Mouse (Mus musculus) liver, embryonic 15.5 days (tissue): ENCODE data around the gene Mavs. TPM values are rescaled to one million over a fixed set of nuclear protein-coding genes. Genes with fewer than 3 reads are reported as not detected.

Source experiments
- ATAC-seq: fragments of 200-750 bp; cut with Nextera tagmentation; 2 replicates; pipeline ENCODE4 v1.8.0; 2017; ENCODE audit warnings: moderate number of reproducible peaks, mild to moderate bottlenecking, moderate library complexity; ENCODE audit not compliant: insufficient read depth
- H3K27ac ChIP-seq: fragments of 300-500 bp; sonication (generic); replicated peaks from 2 replicates; pipeline ENCODE4 v1.5.1; 2015; ENCODE audit warnings: mild to moderate bottlenecking, inconsistent platforms
- H3K27me3 ChIP-seq: fragments of 300-500 bp; sonication (generic); 2 replicates; pipeline ENCODE4 v1.6.1; 2015; ENCODE audit warnings: mild to moderate bottlenecking, inconsistent platforms
- H3K36me3 ChIP-seq: fragments of 300-500 bp; sonication (generic); replicated peaks from 2 replicates; pipeline ENCODE4 v1.6.1; 2015; ENCODE audit warnings: moderate library complexity, mild to moderate bottlenecking, inconsistent platforms
- H3K4me1 ChIP-seq: fragments of 300-500 bp; sonication (generic); replicated peaks from 2 replicates; pipeline ENCODE4 v1.6.1; 2015; ENCODE audit warnings: inconsistent platforms
- H3K4me2 ChIP-seq: fragments of 300-500 bp; sonication (generic); 2 replicates; pipeline ENCODE4 v1.6.1; 2015; ENCODE audit warnings: moderate library complexity, mild to moderate bottlenecking, inconsistent platforms
- H3K4me3 ChIP-seq: fragments of 300-500 bp; sonication (generic); replicated peaks from 2 replicates; pipeline ENCODE4 v1.5.1; 2015; ENCODE audit warnings: mild to moderate bottlenecking, inconsistent platforms
- H3K9ac ChIP-seq: fragments of 300-500 bp; sonication (generic); 2 replicates; pipeline ENCODE4 v1.6.1; 2015; ENCODE audit warnings: moderate library complexity, mild to moderate bottlenecking, inconsistent platforms
- H3K9me3 ChIP-seq: fragments of 300-500 bp; sonication (generic); replicated peaks from 2 replicates; pipeline ENCODE4 v1.6.1; 2016; ENCODE audit warnings: inconsistent platforms
- WGBS: fragments of 180-500 bp; shearing (Covaris S2); methylation state at CpG from one replicate; pipeline ENCODE4 v1.1.7; 2015; ENCODE audit warnings: mixed read lengths; ENCODE audit not compliant: insufficient replicate concordance; 5-methylcytosine and 5-hydroxymethylcytosine counted together
- polyA plus RNA-seq: library from polyadenylated mRNA; unstranded; fragments of >200 nt; fragmentation: Nextera tagmentation; extraction: Ambion mirVana; gene quantifications from 2 replicates; pipeline ENCODE4 v1.2.1, GENCODE M21; 2015

Mavs gene
- polyA plus RNA-seq, 1 experiment from 2014 or later = 29.8 TPM

DNA sequence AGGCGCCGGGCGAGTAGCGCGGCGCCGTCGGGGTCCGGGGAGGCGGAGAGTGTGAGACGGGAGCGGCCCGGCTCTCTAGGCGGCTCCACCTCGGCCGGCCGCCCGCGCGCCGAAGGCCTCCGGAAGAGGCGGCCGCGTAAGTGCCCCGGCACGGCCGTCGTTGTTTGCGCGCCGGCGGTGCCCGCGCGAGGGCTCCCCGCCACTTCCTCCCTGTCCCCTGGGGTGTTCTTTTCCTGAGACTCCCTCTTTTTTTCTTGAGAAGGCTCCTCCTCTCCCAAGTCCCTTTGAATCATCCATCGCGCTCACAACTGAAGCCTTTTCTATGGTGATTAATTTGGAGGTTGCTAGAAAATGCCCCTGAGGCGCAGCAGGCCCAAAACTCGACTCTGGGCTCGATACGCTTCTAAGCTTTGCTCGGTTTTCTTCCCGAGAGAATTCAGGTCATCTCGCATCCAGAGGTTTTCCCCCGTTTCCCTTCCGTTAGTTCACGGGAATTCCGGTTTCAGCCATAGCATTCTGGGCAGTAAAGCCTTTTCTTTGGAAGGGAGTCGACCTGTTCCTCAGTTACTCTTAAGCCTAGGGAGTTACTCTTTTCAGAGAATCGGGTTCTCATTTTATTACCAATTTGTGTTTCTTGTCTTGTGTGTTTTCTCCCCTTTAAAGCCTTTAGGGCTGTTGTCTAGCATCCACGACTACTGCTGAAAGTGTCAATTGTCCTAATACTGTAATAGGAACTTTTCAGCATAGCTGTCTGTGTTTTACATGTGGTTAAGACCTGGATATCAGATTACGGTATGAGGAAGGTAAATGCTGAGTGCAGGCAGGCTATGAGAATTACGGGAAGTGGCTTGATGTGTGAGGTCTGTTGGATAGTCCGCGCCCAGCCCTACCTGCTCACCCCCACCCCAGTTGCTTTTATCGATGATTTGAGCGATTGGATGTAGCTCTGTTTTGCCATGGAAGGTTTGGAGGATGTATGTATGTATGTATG lies 29.1 kb downstream of the Mavs start:
- peak overlapping the region; percentile 100 for H3K27ac ChIP-seq
- no peaks in the 10 kb centered on the region for H3K9me3 ChIP-seq
- H3K4me1 ChIP-seq = peaks cover 75% of the 10 kb centered on the region
- H3K9ac ChIP-seq = peak overlapping the region; percentile 96
- H3K27me3 ChIP-seq = no peaks in the 10 kb centered on the region
- peak; percentile 82 for ATAC-seq
- peak overlapping the region; percentile 73 for H3K4me2 ChIP-seq
- H3K4me3 ChIP-seq = peak overlapping the region; percentile 87
- H3K36me3 ChIP-seq = peaks cover 11% of the 10 kb centered on the region; the same call in 1 of the 2 replicates
- WGBS = 0% methylated on average over 58 of the region's 59 CpGs

DNA sequence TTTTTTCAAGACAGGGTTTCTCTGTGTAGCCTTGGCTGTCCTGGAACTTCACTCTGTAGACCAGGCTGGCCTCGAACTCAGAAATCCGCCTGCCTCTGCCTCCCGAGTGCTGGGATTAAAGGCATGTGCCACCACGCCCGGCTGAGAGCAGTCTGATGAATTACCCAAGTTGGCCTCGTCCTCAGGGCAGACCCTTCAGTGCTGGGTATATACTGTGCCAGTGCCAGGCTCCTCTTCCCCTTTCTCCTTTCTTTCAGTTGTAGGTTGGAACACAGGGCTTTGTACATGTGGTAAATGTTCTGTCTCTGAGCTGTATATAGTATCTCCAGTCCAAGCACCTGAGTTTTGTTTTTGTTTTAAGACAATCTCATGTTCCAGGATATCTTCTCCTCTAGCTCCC lies 30.2 kb downstream of the Mavs start:
- 44% methylated on average over 6 of the region's 6 CpGs for WGBS
- Histone ChIP-seq H3K9me3 (no peaks in the 10 kb centered on the region), H3K4me2 (peak overlapping the region; percentile 73), H3K27me3 (no peaks in the 10 kb centered on the region), H3K27ac (peak overlapping the region; percentile 100), H3K36me3 (peaks cover 15% of the 10 kb centered on the region; the same call in 1 of the 2 replicates), H3K9ac (peak overlapping the region; percentile 96), H3K4me3 (peak overlapping the region; percentile 87), H3K4me1 (peaks cover 68% of the 10 kb centered on the region)
- no peak for ATAC-seq

DNA sequence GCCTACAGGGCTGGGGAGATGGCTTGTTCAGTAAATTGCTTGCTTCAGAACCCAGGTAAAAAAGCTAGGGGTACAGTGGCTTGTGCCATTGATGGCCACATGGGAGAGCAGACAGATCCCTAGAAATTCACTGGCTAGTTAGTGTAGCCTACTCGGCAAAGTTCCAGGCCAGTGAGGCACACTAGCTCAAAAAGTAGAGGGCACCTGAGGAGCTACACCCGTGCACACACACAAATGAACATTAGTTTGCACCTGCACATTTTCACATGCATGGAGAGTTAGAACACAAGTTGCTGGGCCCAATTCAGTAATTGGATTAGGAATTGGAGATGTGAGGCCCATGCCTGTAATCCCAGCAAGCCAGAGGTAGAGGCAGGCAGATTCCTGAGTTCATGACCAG lies 31.2 kb downstream of the Mavs start:
- Histone ChIP-seq H3K9me3 (no peaks in the 10 kb centered on the region), H3K9ac (peak overlapping the region; percentile 96; the same call in 1 of the 2 replicates), H3K4me3 (no peak overlapping the region), H3K27me3 (no peaks in the 10 kb centered on the region), H3K4me1 (peaks cover 57% of the 10 kb centered on the region), H3K4me2 (peak overlapping the region; percentile 73), H3K27ac (peak overlapping the region; percentile 100; the same call in 1 of the 2 replicates), H3K36me3 (peaks cover 24% of the 10 kb centered on the region)
- 89% methylated on average over 2 of the region's 2 CpGs for WGBS
- ATAC-seq = no peak

DNA sequence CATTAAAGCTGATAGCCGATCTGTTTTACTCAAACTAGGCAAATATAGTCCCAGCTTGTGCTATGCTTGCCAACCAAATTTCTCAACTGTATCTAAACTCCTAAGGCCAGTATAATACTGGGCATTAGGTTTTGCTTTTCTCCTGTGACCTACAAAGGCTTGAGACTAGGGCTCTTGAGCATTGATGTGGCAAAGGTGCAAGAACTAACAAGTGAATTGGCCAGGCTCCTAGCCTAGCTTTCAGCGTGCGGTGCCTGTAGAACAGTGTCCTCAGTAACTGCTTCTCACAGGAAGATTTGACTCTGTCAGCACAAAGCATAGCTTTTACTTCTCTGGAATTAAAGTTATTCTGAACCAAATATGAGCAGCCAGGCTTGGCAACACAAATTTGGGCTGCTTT lies 41.6 kb downstream of the Mavs start:
- H3K4me1 ChIP-seq = no peaks in the 10 kb centered on the region
- H3K4me3 ChIP-seq = no peak overlapping the region
- H3K36me3 ChIP-seq = peaks cover 84% of the 10 kb centered on the region
- WGBS = 87% methylated on average over 3 of the region's 3 CpGs
- no peak for ATAC-seq
- H3K27ac ChIP-seq = no peak overlapping the region
- no peak overlapping the region for H3K4me2 ChIP-seq
- no peaks in the 10 kb centered on the region for H3K9me3 ChIP-seq
- H3K27me3 ChIP-seq = no peaks in the 10 kb centered on the region
- H3K9ac ChIP-seq = no peak overlapping the region

DNA sequence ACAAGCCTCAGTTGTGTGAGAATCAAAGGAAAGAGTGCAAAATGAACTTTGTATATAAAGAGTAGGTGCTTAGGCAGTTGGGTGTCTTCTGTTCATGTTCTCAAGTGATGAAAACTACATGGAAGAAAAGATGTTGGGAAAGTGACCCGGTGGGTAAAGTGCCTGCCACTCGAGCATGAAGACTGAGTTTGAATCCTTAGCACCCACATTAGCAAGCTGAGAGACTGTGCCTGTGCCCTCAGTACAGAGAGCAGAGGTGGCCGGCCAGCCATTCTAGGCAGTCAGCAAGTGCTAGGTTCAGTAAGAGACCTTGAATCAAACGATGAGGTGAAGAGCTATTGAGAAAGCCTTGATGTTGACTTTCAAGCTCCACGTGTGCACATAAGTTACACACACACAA lies 42.9 kb downstream of the Mavs start:
- H3K27ac ChIP-seq = no peak overlapping the region
- H3K4me2 ChIP-seq = no peak overlapping the region
- no peaks in the 10 kb centered on the region for H3K27me3 ChIP-seq
- H3K36me3 ChIP-seq = peaks cover 87% of the 10 kb centered on the region
- H3K4me3 ChIP-seq = no peak overlapping the region
- no peaks in the 10 kb centered on the region for H3K4me1 ChIP-seq
- H3K9ac ChIP-seq = no peak overlapping the region
- ATAC-seq = no peak
- 77% methylated on average over 5 of the region's 5 CpGs for WGBS
- H3K9me3 ChIP-seq = no peaks in the 10 kb centered on the region

DNA sequence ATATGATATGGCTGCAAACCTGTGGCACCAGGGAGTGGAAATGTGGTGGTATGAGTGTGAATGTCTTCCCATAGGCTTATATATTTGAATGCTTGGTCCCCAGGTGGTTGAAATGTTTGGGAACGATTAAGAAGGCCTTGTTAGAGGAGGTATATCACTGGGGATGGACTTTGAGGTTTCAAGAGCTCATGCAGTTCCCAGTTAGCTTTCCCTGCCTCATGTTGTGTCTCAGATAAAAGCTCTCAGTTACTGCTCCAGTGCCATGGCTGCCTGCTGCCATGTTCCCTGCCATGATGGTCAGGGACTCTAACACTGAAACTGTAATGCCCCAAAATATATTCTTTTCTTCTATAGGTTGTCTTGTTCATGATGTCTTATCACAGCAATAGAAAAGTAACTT lies 47.7 kb downstream of the Mavs start:
- Histone ChIP-seq H3K4me1 (0 out of 2 replicates have a peak, but pooled peaks cover 2% of the 10 kb centered on the region), H3K27me3 (no peaks in the 10 kb centered on the region), H3K36me3 (peaks cover 90% of the 10 kb centered on the region), H3K4me3 (no peak overlapping the region), H3K9ac (no peak overlapping the region), H3K9me3 (no peaks in the 10 kb centered on the region), H3K4me2 (no peak overlapping the region), H3K27ac (no peak overlapping the region)
- ATAC-seq = no peak
- WGBS = 74% methylated on average over 1 of the region's 1 CpGs

DNA sequence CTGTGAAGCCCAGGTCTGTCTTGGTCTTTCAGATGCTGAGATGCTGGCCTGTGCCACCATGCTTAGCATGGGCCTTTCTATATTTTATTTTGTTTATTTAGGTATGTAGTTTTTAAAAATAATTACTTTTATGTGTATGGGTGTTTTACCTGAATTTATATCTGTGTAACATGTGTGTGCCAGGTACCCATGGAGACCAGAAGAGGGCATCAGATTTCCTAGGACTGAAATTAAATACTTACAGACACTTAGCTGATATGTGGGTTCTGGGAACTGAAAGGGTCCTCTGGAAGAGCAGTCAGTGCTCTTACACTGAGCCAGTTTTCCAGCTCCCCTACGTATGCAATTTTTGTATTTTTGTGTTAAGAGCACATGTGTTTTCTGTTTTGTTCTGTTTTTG lies 52.4 kb downstream of the Mavs start:
- H3K9me3 ChIP-seq = no peaks in the 10 kb centered on the region
- 0 out of 2 replicates have a peak, but pooled peaks cover 2% of the 10 kb centered on the region for H3K4me1 ChIP-seq
- no peak overlapping the region for H3K27ac ChIP-seq
- H3K4me3 ChIP-seq = no peak overlapping the region
- peaks cover 88% of the 10 kb centered on the region for H3K36me3 ChIP-seq
- WGBS = 93% methylated on average over 1 of the region's 1 CpGs
- H3K9ac ChIP-seq = no peak overlapping the region
- no peaks in the 10 kb centered on the region for H3K27me3 ChIP-seq
- ATAC-seq = no peak
- H3K4me2 ChIP-seq = no peak overlapping the region

DNA sequence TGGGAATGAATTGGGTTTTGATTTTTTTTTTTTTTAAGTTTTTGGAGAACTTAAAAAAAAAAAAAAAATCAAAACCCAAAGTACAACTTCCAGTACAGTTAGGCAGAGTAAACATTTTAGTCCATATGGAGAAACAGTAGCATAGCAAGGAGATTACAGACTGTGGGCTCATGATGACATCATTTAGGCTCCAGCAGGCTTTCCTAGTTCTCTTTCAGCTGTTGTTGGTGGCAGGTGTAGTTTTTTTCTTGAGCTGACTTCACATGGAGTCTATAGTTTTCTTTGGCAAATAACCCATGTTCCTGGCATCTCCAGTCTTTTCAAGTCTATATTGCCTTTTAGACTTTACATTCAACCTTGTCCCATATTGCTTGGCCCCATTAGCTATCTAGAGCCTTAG lies 56.8 kb downstream of the Mavs start:
- Histone ChIP-seq H3K27ac (no peak overlapping the region), H3K4me1 (no peaks in the 10 kb centered on the region), H3K36me3 (peaks cover 94% of the 10 kb centered on the region), H3K9me3 (no peaks in the 10 kb centered on the region), H3K27me3 (no peaks in the 10 kb centered on the region), H3K9ac (no peak overlapping the region), H3K4me2 (no peak overlapping the region), H3K4me3 (no peak overlapping the region)
- no peak for ATAC-seq

DNA sequence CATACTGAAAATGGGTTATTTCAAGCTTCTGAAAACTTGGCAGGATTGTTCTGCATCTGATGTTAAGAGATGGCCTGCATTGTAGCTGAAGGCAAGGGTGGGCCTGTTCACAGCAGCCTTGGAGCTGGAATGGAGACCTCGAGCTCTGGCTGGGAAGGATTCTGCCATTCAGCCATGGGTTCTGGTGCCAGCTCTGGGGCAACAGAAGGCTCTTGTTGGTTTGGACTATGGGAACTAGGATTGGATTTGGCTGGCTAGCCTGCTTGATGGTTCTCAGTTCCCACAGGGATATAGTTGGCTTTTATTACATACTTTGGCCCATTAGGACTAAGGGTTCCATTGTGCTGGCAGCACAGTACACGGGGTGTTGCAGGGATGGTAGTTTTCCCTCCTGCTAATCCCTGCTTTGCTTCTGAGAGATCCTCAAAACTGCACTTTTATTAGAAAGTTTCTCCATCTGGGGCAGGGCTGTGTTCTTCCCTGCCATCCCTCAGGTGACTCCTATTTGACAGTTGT lies 62.9 kb downstream of the Mavs start:
- 89% methylated on average over 2 of the region's 2 CpGs for WGBS
- H3K27ac ChIP-seq = no peak overlapping the region
- no peak overlapping the region for H3K9ac ChIP-seq
- H3K4me2 ChIP-seq = no peak overlapping the region
- H3K27me3 ChIP-seq = no peaks in the 10 kb centered on the region
- H3K9me3 ChIP-seq = no peaks in the 10 kb centered on the region
- H3K4me1 ChIP-seq = no peaks in the 10 kb centered on the region
- H3K4me3 ChIP-seq = no peak overlapping the region
- H3K36me3 ChIP-seq = peaks cover 74% of the 10 kb centered on the region
- ATAC-seq = no peak
